Mouse (Mus musculus) bone marrow macrophage, adult 2 months (primary cell): Measurements from ENCODE around the gene Vegfb. TPM values are rescaled to one million over a fixed set of nuclear protein-coding genes. Genes with fewer than 3 reads are reported as not detected.
A peak's percentile ranks its signal among the peaks of the same experiment; 100 is the strongest.

Experiments used
- H3K27ac ChIP-seq: 2 replicates; pipeline ENCODE4 v1.5.1; 2012; ENCODE audit warnings: low read depth, low read length; ENCODE audit not compliant: insufficient read depth
- H3K4me1 ChIP-seq: 2 replicates; pipeline ENCODE4 v1.6.1; 2012; ENCODE audit warnings: low read length; ENCODE audit not compliant: control insufficient read depth, insufficient read depth
- H3K4me3 ChIP-seq: 2 replicates; pipeline ENCODE4 v1.5.1; 2012; ENCODE audit warnings: mild to moderate bottlenecking, low read length, moderate library complexity; ENCODE audit not compliant: insufficient read depth
- CTCF ChIP-seq: IDR thresholded peaks from 2 replicates; pipeline ENCODE4 v1.5.1; 2012; ENCODE audit warnings: low read depth, mild to moderate bottlenecking, low read length, moderate library complexity
- POLR2A ChIP-seq: IDR thresholded peaks from 2 replicates; pipeline ENCODE4 v1.6.1; 2012; ENCODE audit warnings: mild to moderate bottlenecking, low read depth, low read length, borderline replicate concordance
- polyA plus RNA-seq: library from polyadenylated mRNA; stranded (reverse); fragments of >200 nt; gene quantifications from 2 replicates; pipeline ENCODE4 v1.2.4, GENCODE M21; 2012; ENCODE audit not compliant: missing spikeins, insufficient read depth, insufficient read length

The Vegfb gene
- polyA plus RNA-seq, 1 experiment: 30.1 TPM

GRCm38 (mm10) chr19:6952712-6953037 lies 34.8 kb downstream of the Vegfb start:
- TF ChIP-seq CTCF: no peak
- TF ChIP-seq POLR2A: no peak
- Histone ChIP-seq H3K27ac (peak overlapping the region; percentile 91), H3K4me3 (peak overlapping the region; percentile 76), H3K4me1 (peaks cover 18% of the 10 kb centered on the region)

GRCm38 (mm10) chr19:6951994-6952711 lies 35.3 kb downstream of the Vegfb start:
- Histone ChIP-seq H3K27ac (peak overlapping the region; percentile 91), H3K4me3 (peak overlapping the region; percentile 76), H3K4me1 (peaks cover 18% of the 10 kb centered on the region)
- TF ChIP-seq CTCF: no peak
- TF ChIP-seq POLR2A: no peak

- peaks cover 25% of the 10 kb centered on the region for H3K4me1 ChIP-seq
- H3K4me3 ChIP-seq: peak overlapping the region; percentile 86
- TF ChIP-seq CTCF (no peak), POLR2A (no peak)
- peak overlapping the region; percentile 91 for H3K27ac ChIP-seq
Measured at GRCm38 (mm10) chr19:6951381-6951968, 36.0 kb downstream of the Vegfb start.

GRCm38 (mm10) chr19:6950613-6951153 lies 36.8 kb downstream of the Vegfb start:
- peaks cover 31% of the 10 kb centered on the region for H3K4me1 ChIP-seq
- peak overlapping the region; percentile 86 for H3K4me3 ChIP-seq
- peak overlapping the region; percentile 91 for H3K27ac ChIP-seq
- TF ChIP-seq CTCF: no peak

DNA sequence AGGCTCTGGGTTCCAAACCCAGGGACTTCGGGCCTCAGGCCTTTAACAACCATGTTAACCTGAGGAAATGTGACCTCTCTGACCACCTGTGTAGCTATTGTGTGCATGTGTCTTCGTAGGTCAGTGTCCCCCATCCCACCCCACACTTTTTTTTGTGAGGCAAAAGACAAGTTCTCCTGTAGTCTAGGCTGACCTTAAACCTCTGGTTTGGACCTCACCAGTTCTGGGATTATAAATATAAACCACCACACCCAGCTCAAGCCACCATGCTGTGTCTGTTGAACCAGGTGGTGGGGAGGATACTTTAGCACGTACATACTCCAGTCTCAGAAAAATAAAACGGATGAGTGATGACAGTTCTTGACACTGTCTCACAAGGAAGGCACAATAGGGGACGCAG lies 37.5 kb downstream of the Vegfb start:
- H3K27ac ChIP-seq: no peak overlapping the region
- TF ChIP-seq CTCF (no peak), POLR2A (no peak)
- peak overlapping the region; percentile 86 for H3K4me3 ChIP-seq
- H3K4me1 ChIP-seq: peaks cover 31% of the 10 kb centered on the region

DNA sequence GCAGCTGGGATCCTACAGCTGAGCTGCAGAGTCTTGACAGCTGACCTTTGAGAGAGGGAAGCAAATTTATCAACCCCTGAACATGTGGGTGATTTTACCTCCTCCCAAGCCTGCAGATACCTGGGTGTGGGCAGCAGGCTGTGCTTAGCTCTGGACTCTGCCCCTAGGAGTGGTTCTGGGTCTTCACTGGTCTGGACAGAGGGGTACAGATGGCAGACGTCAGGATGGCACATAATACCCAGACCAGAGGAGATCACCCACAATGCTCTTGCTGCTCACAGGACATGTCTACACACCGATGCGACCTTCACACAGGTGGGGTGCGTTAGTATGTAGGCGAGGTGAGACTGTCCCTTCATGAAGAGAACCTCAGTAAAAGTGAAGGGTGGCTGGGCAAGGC lies 37.9 kb downstream of the Vegfb start:
- no peak overlapping the region for H3K27ac ChIP-seq
- H3K4me3 ChIP-seq: no peak overlapping the region
- TF ChIP-seq POLR2A: no peak
- TF ChIP-seq CTCF: no peak
- H3K4me1 ChIP-seq: peaks cover 31% of the 10 kb centered on the region

GRCm38 (mm10) chr19:6948186-6948585 lies 39.3 kb downstream of the Vegfb start:
- H3K4me1 ChIP-seq: peaks cover 32% of the 10 kb centered on the region
- no peak overlapping the region for H3K4me3 ChIP-seq
- no peak overlapping the region for H3K27ac ChIP-seq
- TF ChIP-seq CTCF: no peak
- no peak for TF ChIP-seq POLR2A

GRCm38 (mm10) chr19:6947742-6948141 lies 39.7 kb downstream of the Vegfb start:
- no peak overlapping the region for H3K27ac ChIP-seq
- TF ChIP-seq POLR2A (no peak), CTCF (no peak)
- peaks cover 27% of the 10 kb centered on the region for H3K4me1 ChIP-seq
- no peak overlapping the region for H3K4me3 ChIP-seq

- Histone ChIP-seq H3K4me3 (no peak overlapping the region), H3K27ac (no peak overlapping the region), H3K4me1 (peaks cover 19% of the 10 kb centered on the region)
- no peak for TF ChIP-seq POLR2A
- TF ChIP-seq CTCF: no peak
Measured at GRCm38 (mm10) chr19:6943709-6944108, 43.7 kb downstream of the Vegfb start.

GRCm38 (mm10) chr19:6942764-6943163 lies 44.7 kb downstream of the Vegfb start:
- peak overlapping the region; percentile 64 for H3K4me3 ChIP-seq
- TF ChIP-seq CTCF (no peak), POLR2A (no peak)
- peaks cover 15% of the 10 kb centered on the region for H3K4me1 ChIP-seq
- H3K27ac ChIP-seq: peak overlapping the region; percentile 40
